ENCODE assay signal across 27 mouse cellular contexts in the genomic region with DNA sequence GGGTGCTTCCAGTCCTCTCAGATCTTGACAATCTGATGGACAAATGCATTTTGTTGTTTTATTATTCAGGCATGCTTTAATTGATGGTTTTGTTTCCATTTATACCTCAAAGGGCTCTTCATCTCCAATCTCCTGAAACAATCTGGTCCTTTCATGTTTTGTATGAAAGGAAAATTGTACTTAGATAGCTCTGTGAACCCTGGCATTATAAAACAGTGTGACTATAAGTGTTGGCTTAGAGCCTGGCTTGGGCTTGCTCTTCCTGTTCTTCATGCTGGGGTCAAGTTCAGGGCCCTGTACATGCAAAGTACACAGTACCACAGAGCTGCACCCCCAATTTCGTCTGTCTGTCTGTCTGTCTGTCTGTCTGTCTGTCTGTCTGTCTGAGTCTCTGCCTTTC. TPM values are rescaled to one million over a fixed set of nuclear protein-coding genes. Genes with fewer than 3 reads are reported as not detected.
DNase-seq lines count a peak whose midpoint lies in the region; ATAC-seq and TF ChIP-seq lines count a peak whose summit lies in the region.
"Had no signal": no experiment of that assay in that cellular context is flagged by ENCODE, and none has a peak within 500 bp of the region (broad histone marks: within the 10 kb centered on the region; RNA-seq: fewer than 3 reads in every experiment).

No protein-coding gene starts in this region.

- no peaks in the 10 kb centered on the region for H3K9me3 ChIP-seq in forebrain, embryonic 12.5 days
- no peaks in the 10 kb centered on the region for H3K9me3 ChIP-seq in forebrain, embryonic 14.5 days (replicated peaks; ENCODE audit: control insufficient read depth, low read length)
- H3K9me3 ChIP-seq in midbrain, embryonic 10.5 days (replicated peaks): no peaks in the 10 kb centered on the region
- no peaks in the 10 kb centered on the region for H3K9me3 ChIP-seq in midbrain, embryonic 11.5 days (ENCODE audit: control insufficient read depth, low read length)
- no peaks in the 10 kb centered on the region for H3K9me3 ChIP-seq in embryonic facial prominence, embryonic 14.5 days (ENCODE audit: control insufficient read depth, low read length)
- no peaks in the 10 kb centered on the region for H3K9me3 ChIP-seq in stomach, postnatal 0 days (ENCODE audit: control insufficient read depth, low read length)
- H3K9me3 ChIP-seq: G1E; heart, embryonic 13.5 days; hindbrain, embryonic 12.5 days; midbrain, embryonic 13.5 days had no signal

- no peak overlapping the region for H3K9ac ChIP-seq in forebrain, embryonic 12.5 days
- H3K9ac ChIP-seq in forebrain, embryonic 14.5 days (ENCODE audit: low read length): no peak overlapping the region
- no peak overlapping the region for H3K9ac ChIP-seq in midbrain, embryonic 11.5 days (ENCODE audit: low read length)
- H3K9ac ChIP-seq in embryonic facial prominence, embryonic 14.5 days (ENCODE audit: low read depth, low read length): no peak overlapping the region
- H3K9ac ChIP-seq in stomach, postnatal 0 days (ENCODE audit: low read length): no peak overlapping the region
- H3K9ac ChIP-seq: heart, embryonic 13.5 days; hindbrain, embryonic 12.5 days; liver, postnatal 0 days; midbrain, embryonic 13.5 days had no signal

- H3K4me3 ChIP-seq in forebrain, embryonic 12.5 days (replicated peaks): no peak overlapping the region
- no peak overlapping the region for H3K4me3 ChIP-seq in forebrain, embryonic 14.5 days (ENCODE audit: low read depth, low read length)
- H3K4me3 ChIP-seq in midbrain, embryonic 10.5 days: no peak overlapping the region
- H3K4me3 ChIP-seq in midbrain, embryonic 11.5 days (ENCODE audit: low read depth, low read length): no peak overlapping the region
- H3K4me3 ChIP-seq in embryonic facial prominence, embryonic 14.5 days (ENCODE audit: low read depth, low read length): no peak overlapping the region
- no peak overlapping the region for H3K4me3 ChIP-seq in stomach, postnatal 0 days (ENCODE audit: low read depth, low read length)
- H3K4me3 ChIP-seq: heart, adult 2 months; heart, embryonic 13.5 days; hindbrain, embryonic 12.5 days; midbrain, embryonic 13.5 days had no signal

- no peak overlapping the region for H3K4me2 ChIP-seq in forebrain, embryonic 12.5 days
- H3K4me2 ChIP-seq in forebrain, embryonic 14.5 days (ENCODE audit: low read length): no peak overlapping the region
- no peak overlapping the region for H3K4me2 ChIP-seq in midbrain, embryonic 11.5 days
- no peak overlapping the region for H3K4me2 ChIP-seq in embryonic facial prominence, embryonic 14.5 days (ENCODE audit: low read depth, low read length)
- no peak overlapping the region for H3K4me2 ChIP-seq in stomach, postnatal 0 days (replicated peaks; ENCODE audit: low read depth)
- H3K4me2 ChIP-seq: heart, embryonic 13.5 days; hindbrain, embryonic 12.5 days; midbrain, embryonic 13.5 days had no signal

- peaks cover under 1% of the 10 kb centered on the region; the same call in 1 of the 2 replicates for H3K36me3 ChIP-seq in forebrain, embryonic 12.5 days (replicated peaks)
- no peaks in the 10 kb centered on the region for H3K36me3 ChIP-seq in forebrain, embryonic 14.5 days (ENCODE audit: control insufficient read depth, insufficient read depth, low read length)
- H3K36me3 ChIP-seq in midbrain, embryonic 10.5 days: no peaks in the 10 kb centered on the region; the same call in 1 of the 2 replicates
- no peaks in the 10 kb centered on the region for H3K36me3 ChIP-seq in midbrain, embryonic 11.5 days (ENCODE audit: control insufficient read depth, insufficient read depth, low read length)
- no peaks in the 10 kb centered on the region for H3K36me3 ChIP-seq in embryonic facial prominence, embryonic 14.5 days (ENCODE audit: control insufficient read depth, insufficient read depth, low read length)
- H3K36me3 ChIP-seq in stomach, postnatal 0 days (ENCODE audit: control insufficient read depth, insufficient read depth, low read length): no peaks in the 10 kb centered on the region
- H3K36me3 ChIP-seq: hindbrain, embryonic 12.5 days had no signal

- TF ChIP-seq EP300 in stomach, postnatal 0 days (optimal IDR thresholded peaks at IDR 0.05): no peak

- no peak for DNase-seq in forebrain, embryonic 14.5 days (ENCODE audit: low spot score)
- DNase-seq in midbrain, embryonic 10.5 days (ENCODE audit: low spot score): no peak
- no peak for DNase-seq in midbrain, embryonic 11.5 days (ENCODE audit: low spot score, missing footprints)
- peak; percentile 47 for DNase-seq in embryonic facial prominence, embryonic 14.5 days (ENCODE audit: low spot score)
- no peak for DNase-seq in stomach, postnatal 0 days (ENCODE audit: low spot score)
- DNase-seq in left cerebral cortex, adult 18-20 months (ENCODE audit: low spot score in 2 of 2): no peak
- DNase-seq in thymus, postnatal 0 days (ENCODE audit: low spot score): no peak
- DNase-seq: adrenal gland, postnatal 25 days; cerebellum, adult 9-11 months; gastrocnemius, postnatal 25 days; heart, adult 2 months; heart, postnatal 14 days; kidney, adult 18-20 months; kidney, postnatal 4 days; left cerebral cortex, postnatal 4 days; liver; liver, postnatal 0 days; right cerebral cortex, postnatal 14 days; thymus, postnatal 14 days had no signal

- ATAC-seq in forebrain, embryonic 12.5 days (ENCODE audit: low FRiP score): no peak
- no peak for ATAC-seq in forebrain, embryonic 14.5 days
- ATAC-seq in midbrain, embryonic 11.5 days (ENCODE audit: low FRiP score): no peak
- ATAC-seq in embryonic facial prominence, embryonic 14.5 days (ENCODE audit: low read depth): no peak
- no peak for ATAC-seq in stomach, postnatal 0 days (ENCODE audit: low FRiP score, low TSS enrichment)
- ATAC-seq: activated CD4-positive, CD25-positive, alpha-beta regulatory T cell, adult 4 months; liver, postnatal 0 days; midbrain, embryonic 13.5 days had no signal

- TF ChIP-seq CTCF in stomach, postnatal 0 days (IDR thresholded peaks at IDR 0.05; ENCODE audit: low read depth): no peak

- WGBS in forebrain, embryonic 12.5 days: 59% methylated on average over 1 of the region's 1 CpGs
- 50% methylated on average over 1 of the region's 1 CpGs for WGBS in forebrain, embryonic 14.5 days
- 64% methylated on average over 1 of the region's 1 CpGs for WGBS in midbrain, embryonic 10.5 days
- 80% methylated on average over 1 of the region's 1 CpGs for WGBS in midbrain, embryonic 11.5 days
- WGBS in embryonic facial prominence, embryonic 14.5 days: 71% methylated on average over 1 of the region's 1 CpGs
- WGBS in stomach, postnatal 0 days: 33% methylated on average over 1 of the region's 1 CpGs

- peaks cover 27% of the 10 kb centered on the region for H3K4me1 ChIP-seq in forebrain, embryonic 12.5 days
- H3K4me1 ChIP-seq in forebrain, embryonic 14.5 days (ENCODE audit: control insufficient read depth, insufficient read depth, low read length): peaks cover 5% of the 10 kb centered on the region; the same call in 1 of the 2 replicates
- peaks cover 37% of the 10 kb centered on the region for H3K4me1 ChIP-seq in midbrain, embryonic 10.5 days
- peaks cover 13% of the 10 kb centered on the region for H3K4me1 ChIP-seq in midbrain, embryonic 11.5 days (ENCODE audit: control insufficient read depth, insufficient read depth, low read length)
- H3K4me1 ChIP-seq in embryonic facial prominence, embryonic 14.5 days (ENCODE audit: control insufficient read depth, insufficient read depth, low read length): peaks cover 6% of the 10 kb centered on the region; the same call in 1 of the 2 replicates
- H3K4me1 ChIP-seq in stomach, postnatal 0 days (replicated peaks; ENCODE audit: control insufficient read depth, insufficient read depth): no peaks in the 10 kb centered on the region

- H3K27me3 ChIP-seq in forebrain, embryonic 12.5 days: no peaks in the 10 kb centered on the region
- H3K27me3 ChIP-seq in forebrain, embryonic 14.5 days (replicated peaks; ENCODE audit: control insufficient read depth, insufficient read depth, low read length): no peaks in the 10 kb centered on the region
- H3K27me3 ChIP-seq in midbrain, embryonic 10.5 days (ENCODE audit: low read depth, poor library complexity, severe bottlenecking): no peaks in the 10 kb centered on the region
- no peaks in the 10 kb centered on the region for H3K27me3 ChIP-seq in midbrain, embryonic 11.5 days (ENCODE audit: control insufficient read depth, insufficient read depth, low read length)
- H3K27me3 ChIP-seq in embryonic facial prominence, embryonic 14.5 days (replicated peaks; ENCODE audit: control insufficient read depth, insufficient read depth, low read length): no peaks in the 10 kb centered on the region
- no peaks in the 10 kb centered on the region for H3K27me3 ChIP-seq in stomach, postnatal 0 days (ENCODE audit: control insufficient read depth, insufficient read depth, low read length)
- H3K27me3 ChIP-seq: CH12.LX; heart, embryonic 13.5 days; hindbrain, embryonic 12.5 days; midbrain, embryonic 13.5 days had no signal

- 0 out of 2 replicates have a peak overlapping the region, but pooled peaks have one; percentile 2 for H3K27ac ChIP-seq in forebrain, embryonic 12.5 days
- H3K27ac ChIP-seq in forebrain, embryonic 14.5 days (ENCODE audit: low read depth, low read length): no peak overlapping the region
- peak overlapping the region; percentile 35; the same call in 1 of the 2 replicates for H3K27ac ChIP-seq in midbrain, embryonic 10.5 days (replicated peaks)
- H3K27ac ChIP-seq in midbrain, embryonic 11.5 days (ENCODE audit: low read depth, low read length): no peak overlapping the region
- 0 out of 2 replicates have a peak overlapping the region, but pooled peaks have one; percentile 29 for H3K27ac ChIP-seq in embryonic facial prominence, embryonic 14.5 days (replicated peaks; ENCODE audit: low read depth, low read length)
- peak overlapping the region; percentile 77 for H3K27ac ChIP-seq in stomach, postnatal 0 days (replicated peaks)
- H3K27ac ChIP-seq: heart, adult 2 months; heart, embryonic 13.5 days; hindbrain, embryonic 12.5 days; macrophage; midbrain, embryonic 13.5 days had no signal

RNA-seq across cellular contexts. Expression of gene Prdm10, which starts 40.4 kb away (rescaled TPM):
- 10.7 and 11.0 TPM in 2 replicates for polyA plus RNA-seq in forebrain, embryonic 12.5 days (2016; fragmentation: Nextera tagmentation; extraction: Ambion mirVana)
- polyA plus RNA-seq in forebrain, embryonic 14.5 days (2014; fragmentation: Nextera tagmentation; extraction: Ambion mirVana): 7.3 and 9.7 TPM in 2 replicates
- polyA plus RNA-seq in midbrain, embryonic 10.5 days (2016; fragmentation: Nextera tagmentation; extraction: Ambion mirVana): 7.3 and 8.7 TPM in 2 replicates
- polyA plus RNA-seq in midbrain, embryonic 11.5 days (2014; fragmentation: Nextera tagmentation; extraction: Ambion mirVana): 6.8 and 7.9 TPM in 2 replicates
- polyA plus RNA-seq in embryonic facial prominence, embryonic 14.5 days (2014; fragmentation: Nextera tagmentation; extraction: Ambion mirVana): 4.8 and 5.4 TPM in 2 replicates
- 1.1 and 1.2 TPM in 2 replicates for polyA plus RNA-seq in stomach, postnatal 0 days (2015; fragmentation: Nextera tagmentation; extraction: Ambion mirVana)
- 10 to 100 TPM; 20.4 to 20.7 TPM for total RNA-seq in left cerebral cortex, adult 18-20 months (2021)
- 3.6 and 3.9 TPM in 2 replicates for polyA plus RNA-seq in thymus, postnatal 0 days (2015; fragmentation: Nextera tagmentation; extraction: Ambion mirVana)

Comparison
In these comparisons a context has a peak if more than half of its experiments do, and no peak if none do; other contexts are left out.
1. H3K27ac ChIP-seq: peak in forebrain, embryonic 12.5 days (single experiment), midbrain, embryonic 10.5 days (single experiment), embryonic facial prominence, embryonic 14.5 days (single experiment) and stomach, postnatal 0 days (single experiment); none in forebrain, embryonic 14.5 days (single experiment) and midbrain, embryonic 11.5 days (single experiment).